Mouse (Mus musculus) cerebellum, adult 11-12 months (tissue): Measurements from ENCODE around the gene Ngf.

Experiments used
- DNase-seq: peaks from one replicate; pipeline ENCODE4 v3.0.0; 2022

Gene Ngf

DNA sequence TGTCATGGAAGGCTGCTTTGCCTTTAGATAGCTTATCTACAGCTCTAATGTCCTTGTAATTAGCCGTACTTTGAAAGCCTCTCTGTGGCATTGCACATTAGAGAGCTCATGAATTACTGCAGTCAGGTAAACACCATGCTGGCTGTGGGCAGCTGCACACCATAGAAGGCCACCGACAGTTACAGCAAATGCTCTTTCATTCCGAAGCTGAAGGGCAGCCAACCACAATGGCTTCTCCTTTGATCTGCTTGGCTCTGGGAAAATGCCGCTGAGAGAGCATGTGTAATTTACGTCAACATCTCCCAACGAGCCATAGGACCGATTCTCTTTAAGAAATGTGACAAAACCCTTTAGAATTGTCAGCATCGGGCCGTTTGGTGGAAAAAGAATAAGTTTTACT is 38.7 kb downstream of the Ngf start:
- DNase-seq = no peak

DNA sequence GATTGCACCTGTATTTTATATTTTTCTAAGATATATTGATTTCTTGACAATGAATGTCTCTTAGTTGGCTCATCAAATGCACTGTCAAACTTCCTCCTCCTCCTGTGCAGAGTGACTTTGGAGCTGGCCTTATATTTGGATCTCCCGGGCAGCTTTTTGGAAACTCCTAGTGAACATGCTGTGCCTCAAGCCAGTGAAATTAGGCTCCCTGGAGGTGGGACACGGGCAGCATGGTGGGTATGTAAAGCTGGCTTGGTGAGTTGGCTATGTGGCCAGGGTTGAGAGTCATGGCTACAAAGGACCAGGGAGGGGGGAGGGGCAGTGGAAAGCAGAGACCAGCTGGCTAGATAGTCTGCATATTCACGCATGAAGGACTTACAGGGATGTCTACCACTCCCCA is 39.9 kb downstream of the Ngf start:
- no peak for DNase-seq

DNA sequence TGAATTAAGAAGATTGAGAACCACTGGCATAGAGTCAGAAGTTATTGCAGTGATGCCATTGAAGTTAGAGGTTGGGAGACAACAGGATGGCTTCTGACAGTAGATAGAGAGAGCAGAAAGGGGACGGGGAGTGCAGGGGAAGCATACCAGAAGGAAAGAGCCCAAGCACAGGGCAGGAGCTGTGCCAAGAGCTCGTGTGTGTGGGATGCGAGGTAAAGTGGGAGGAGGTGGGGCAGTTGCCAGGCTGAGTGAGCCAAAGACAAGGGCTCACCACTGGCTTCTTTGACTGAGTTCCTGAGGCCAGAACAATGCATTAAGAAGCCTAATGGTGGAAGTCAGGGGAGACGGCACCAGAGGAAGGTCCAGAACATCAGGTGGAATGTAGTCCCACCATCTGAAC is 47.2 kb downstream of the Ngf start:
- DNase-seq = no peak

DNA sequence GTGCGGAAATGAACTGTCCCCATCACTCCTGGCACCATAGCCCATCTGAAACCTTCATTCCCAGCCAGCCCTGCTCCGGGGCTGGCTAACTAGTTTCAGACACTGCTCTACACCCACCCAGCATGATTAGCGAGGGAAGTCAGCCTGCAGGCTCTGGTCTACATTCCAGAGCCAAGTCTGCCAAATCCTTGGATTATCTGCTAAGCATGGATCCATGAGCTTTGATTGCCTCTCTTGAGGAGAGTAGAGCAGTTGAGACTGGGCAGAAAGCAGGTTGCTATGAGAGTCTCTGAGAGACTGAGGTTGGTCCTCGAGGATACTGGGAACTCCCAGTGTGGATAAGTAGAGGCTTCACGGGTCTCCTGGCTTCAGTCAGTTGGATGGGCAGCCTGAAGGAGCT is 51.3 kb downstream of the Ngf start:
- no peak for DNase-seq

DNA sequence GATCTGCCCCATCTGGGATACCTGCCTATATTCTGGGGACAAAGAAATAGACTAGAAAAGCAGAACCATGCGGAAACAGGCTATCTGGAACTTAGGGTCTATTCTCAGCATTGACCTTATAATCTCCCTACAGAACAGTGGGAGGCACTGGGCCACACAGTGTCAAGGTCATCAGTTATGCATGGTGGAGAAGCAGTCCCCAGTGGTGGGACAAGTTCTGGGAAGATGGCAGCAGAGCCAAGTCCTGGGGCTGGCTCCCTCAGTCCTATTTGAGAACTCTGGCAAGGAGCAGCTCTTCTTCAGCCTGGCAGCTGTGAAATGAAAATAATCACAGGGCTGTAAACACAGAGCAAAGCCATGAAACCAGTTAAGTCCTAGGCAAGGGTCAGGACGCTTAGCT is 54.0 kb downstream of the Ngf start:
- DNase-seq = no peak

DNA sequence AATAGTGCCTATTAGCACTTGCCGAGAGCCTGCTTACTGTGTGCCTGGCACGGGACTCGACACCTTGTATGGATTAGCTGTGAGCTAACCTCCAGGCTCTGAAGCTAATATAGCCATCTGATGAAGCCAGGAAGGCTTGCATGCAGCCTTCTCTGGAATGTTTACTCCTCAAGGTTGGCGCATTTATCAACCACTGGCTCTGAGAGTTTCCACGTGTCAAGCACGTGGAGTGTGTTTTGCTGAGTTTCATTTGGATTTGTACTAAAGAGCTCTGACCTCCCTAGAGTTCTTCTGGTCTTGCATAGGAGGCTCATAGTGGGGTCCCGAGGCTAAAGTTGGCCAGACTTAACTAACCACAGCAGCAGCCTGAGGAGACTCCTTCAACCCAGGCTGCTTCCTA is 55.2 kb downstream of the Ngf start:
- no peak for DNase-seq

DNA sequence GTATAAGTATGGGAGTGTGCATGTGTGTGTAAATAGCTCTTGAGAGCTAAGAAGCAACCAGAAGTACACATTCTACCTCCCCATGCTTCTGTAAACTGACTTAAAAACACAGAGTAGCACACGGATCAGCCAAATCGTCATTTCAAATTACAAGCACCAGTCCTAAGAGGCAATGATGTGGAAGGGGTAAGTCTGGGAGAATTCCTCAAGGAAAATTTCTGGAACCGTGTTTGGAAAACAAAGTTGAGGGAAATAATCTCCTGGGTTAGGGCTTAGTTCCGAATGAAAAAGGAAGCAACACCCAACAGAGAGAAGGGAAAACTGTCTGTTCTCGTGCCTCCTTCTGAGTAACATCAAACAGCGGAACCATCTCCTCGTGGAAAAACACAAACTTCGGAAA is 56.1 kb downstream of the Ngf start:
- DNase-seq = no peak

DNA sequence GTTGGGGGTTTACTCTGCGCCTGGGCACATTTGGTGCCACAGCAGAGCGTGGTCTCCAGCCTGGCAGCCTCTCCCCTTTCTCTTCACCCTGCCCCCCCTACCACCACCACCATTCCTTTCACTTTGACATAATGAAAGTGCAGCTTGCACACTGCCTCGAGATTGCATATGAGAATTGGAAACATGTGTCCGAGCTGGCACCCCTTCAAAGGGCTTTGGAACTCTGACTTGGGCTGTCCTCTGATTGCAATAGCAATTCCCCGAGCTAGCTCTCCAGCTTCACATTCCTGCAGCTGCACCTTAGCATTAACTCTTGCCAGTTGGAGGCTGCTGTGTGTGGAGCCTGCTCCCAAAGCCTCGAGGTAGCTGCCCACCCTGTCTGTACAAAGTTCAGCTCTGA is 56.8 kb downstream of the Ngf start:
- no peak for DNase-seq

DNA sequence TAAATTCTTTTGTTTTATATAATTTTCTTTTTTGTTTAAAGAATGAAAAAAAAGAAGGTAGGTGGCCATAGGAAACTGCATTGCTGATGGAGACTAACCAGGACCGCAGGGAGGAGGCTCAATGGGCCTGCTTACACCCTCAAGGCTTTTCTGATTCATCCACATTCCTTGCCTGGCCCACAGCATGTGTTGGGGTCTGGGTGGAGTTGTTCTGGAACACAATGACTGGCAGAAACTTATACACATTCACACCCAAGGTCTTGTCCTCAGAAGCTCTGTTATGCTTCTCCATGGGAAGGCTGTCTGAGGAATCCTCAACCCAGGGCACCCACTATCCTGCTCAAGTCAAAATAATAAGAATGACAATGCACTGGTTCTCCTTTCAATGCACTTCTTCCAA is 65.0 kb downstream of the Ngf start:
- DNase-seq = no peak

DNA sequence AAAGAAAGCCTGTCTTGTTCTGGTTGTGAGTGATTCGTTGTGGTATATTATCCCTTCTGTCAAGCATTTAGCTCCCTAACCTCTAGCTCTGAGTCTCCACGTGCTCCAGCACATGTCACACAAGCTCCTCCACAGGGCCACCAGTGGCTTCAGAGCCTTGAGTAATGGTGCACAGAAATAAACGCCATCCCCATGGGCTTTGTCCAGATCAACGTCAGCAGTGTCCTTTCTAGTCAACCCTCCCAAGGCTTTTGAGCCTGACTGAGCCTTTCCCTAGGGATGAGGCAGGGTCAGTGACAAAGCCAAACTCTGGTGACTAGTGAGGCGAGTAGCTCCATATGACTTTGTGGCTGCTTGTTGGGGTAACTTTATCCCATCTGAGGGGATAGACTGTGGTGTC is 73.9 kb downstream of the Ngf start:
- DNase-seq = no peak

DNA sequence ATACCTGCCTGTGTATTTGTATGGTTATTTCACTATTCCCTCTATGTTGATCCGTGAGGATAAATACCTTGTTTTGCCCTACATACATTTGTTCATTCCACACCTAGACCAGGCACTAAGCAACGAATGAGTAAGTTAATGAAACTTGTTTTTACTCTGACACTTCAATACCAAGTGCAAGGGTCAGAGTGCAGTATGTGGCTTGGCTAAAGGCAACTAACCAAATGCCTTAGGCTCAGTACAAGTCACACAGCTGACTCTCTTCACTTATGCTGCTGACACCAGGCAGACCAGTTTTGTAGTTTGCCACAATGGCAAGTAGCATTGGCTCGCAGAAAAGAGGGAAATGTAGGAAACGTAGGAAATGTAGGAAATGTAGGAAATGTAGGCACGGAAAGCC is 77.8 kb downstream of the Ngf start:
- DNase-seq = no peak

DNA sequence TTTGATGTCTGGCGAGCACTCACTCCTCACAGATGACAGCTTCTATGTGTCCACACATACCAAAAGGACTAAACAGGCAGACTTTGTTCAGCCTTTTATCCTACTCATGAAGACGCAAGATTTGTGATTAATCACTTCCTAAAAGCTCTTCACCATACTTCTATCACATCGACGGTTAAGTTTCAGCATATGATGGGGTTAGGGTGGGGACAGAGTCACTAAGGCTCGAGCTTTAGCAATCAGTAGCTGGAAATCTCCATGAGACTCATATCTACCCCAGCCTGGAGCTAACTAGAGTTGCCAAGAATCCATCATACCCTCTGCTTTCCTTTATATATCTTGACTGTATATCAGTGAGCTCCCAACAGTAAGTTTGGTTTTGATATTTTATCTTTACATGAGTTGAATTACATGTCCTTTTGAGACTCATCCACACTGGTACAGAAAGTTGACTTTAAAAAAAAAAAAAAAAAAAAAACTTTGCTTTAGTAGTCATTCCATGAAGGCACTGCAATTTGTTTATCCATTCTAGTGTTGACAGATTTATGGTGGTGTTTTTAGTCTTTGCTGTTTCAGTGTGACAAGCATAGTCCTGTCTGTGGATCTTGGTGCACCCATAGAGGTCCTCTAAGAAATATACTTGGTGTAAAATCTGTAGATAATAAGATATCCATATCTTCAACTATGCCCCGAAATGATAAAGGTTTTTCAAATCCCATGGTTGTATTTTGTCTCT is 84.4 kb downstream of the Ngf start:
- no peak for DNase-seq

DNA sequence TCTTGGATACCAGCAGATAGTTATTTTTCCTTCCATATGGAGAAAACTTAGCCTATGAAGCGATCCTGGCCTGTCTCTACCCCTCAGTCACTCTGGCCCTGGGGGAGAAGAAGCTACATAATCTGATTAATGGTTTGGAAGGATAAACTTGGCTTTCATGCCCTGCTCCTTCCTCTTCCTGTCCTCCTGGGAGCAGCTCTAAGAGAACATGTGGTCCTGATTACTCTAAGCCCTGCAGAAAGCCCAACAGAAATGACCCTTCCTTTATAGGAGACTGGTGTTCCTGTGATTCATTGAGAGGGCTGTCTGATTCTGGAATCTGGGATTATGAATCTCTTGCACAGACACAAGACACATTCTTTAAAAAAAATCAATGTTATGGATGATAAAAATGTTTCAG is 86.4 kb downstream of the Ngf start:
- no peak for DNase-seq

DNA sequence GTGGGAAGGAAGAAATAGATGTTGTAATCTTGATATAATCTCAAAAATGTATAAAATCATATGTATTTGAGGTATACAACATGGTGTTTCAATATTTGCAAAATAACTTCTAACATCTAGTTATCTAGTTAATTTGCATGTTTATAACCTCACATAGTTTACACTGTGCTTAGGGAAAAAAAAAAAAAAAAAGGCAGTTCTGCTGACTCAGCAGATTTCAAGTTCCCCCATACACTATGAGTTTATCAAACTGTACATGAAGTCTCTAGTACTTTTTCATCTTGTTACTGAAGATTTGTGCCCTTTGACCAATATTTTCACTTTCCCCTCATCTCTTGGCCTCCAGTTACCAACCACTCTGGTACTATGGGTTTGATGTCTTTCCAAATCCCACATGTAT is 86.9 kb downstream of the Ngf start:
- no peak for DNase-seq
